Mouse (Mus musculus): ENCODE results near the gene Mbl1.

DNA sequence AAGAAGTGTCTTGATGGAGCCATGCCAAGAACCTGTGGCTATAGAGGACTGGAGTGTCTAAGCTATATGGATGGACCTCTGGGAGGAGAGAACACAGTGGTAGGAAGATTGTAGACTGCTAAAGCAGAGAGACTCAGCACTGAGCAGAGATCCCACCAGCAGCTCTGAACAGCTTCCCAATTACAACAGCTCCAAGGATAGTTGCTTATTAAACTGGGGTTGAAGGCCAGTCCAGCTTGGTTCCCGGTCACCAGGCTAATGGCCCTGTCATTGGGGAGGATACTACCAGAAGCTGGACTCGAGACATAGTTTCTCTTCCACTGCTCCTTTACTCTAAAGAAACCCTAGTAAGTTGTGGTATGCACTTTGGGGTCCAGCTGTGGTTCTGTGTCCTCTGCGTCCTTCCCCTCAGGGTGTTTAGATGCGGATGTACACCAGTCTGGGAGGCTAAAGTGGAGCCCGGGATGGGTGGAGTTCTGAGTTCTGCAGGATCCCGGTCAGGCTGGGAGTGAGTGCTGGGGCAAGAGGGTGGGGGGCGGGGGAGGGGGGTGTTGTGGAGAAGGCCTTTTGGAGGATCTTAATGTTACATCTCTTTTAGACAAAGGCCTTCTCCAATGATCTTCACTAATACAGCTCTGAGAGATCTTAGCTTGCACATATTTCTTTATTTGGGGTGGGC is at the start of gene Mbl1:
- no peak for TF ChIP-seq CTCF (IDR thresholded peaks at IDR 0.05; ENCODE audit: control insufficient read depth, insufficient read depth, insufficient replicate concordance, low read depth, low read length)
- TF ChIP-seq POLR2A (IDR thresholded peaks at IDR 0.05; ENCODE audit: control insufficient read depth, low read depth, low read length) = no peak

Measured in testis, adult 2 months (tissue).